Mouse (Mus musculus): ENCODE data around the gene Aldh5a1.

GRCm38 (mm10) chr13:24965846-24966201, 28.4 kb upstream of the Aldh5a1 start:
- TF ChIP-seq CTCF (IDR thresholded peaks at IDR 0.05; ENCODE audit: control insufficient read depth, insufficient read depth, insufficient replicate concordance, low read depth, low read length) (no peak), POLR2A (IDR thresholded peaks at IDR 0.05; ENCODE audit: control insufficient read depth, low read depth, low read length) (no peak)

Data from testis, adult 2 months (tissue).